Comparison of ENCODE assay signal across 8 mouse cellular contexts in the genomic region with DNA sequence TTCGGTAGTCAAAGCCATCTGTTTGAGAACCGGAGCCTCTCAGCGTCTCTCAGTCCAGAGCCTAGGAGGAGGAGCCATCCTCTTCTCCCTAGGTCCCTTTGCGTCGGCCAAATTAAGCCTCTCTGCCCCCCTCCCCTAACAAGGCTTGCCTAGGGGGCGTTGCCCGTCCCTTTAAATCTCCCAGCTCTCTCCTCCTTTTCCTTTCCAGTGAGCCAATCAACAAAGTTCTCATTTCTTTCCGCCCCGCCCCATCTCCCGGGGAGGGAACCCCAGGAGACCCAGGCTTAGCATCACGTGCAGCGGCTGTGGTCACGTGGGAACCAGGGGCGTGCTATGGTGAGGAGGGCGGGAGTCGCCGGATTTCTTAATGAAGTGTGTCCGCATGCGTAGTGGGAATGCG. TPM values are rescaled to one million over a fixed set of nuclear protein-coding genes. Genes with fewer than 3 reads are reported as not detected.
A peak's percentile ranks its signal among the peaks of the same experiment; 100 is the strongest.
DNase-seq lines count a peak whose midpoint lies in the region; ATAC-seq and TF ChIP-seq lines count a peak whose summit lies in the region.

No protein-coding gene starts in this region.

- H3K4me1 ChIP-seq in E14TG2a.4 (replicated peaks; ENCODE audit: low read depth, low read length) = peaks cover 25% of the 10 kb centered on the region
- H3K4me1 ChIP-seq in intestine, postnatal 0 days (replicated peaks; ENCODE audit: control insufficient read depth, insufficient read depth, low read length) = no peaks in the 10 kb centered on the region

- H3K4me2 ChIP-seq in intestine, postnatal 0 days (replicated peaks; ENCODE audit: low read depth) = peak overlapping the region; percentile 40; the same call in 1 of the 2 replicates

- peaks cover 88% of the 10 kb centered on the region for H3K27me3 ChIP-seq in E14TG2a.4 (ENCODE audit: insufficient read depth, low read length)
- H3K27me3 ChIP-seq in intestine, postnatal 0 days (replicated peaks; ENCODE audit: control insufficient read depth, insufficient read depth, low read length) = peaks cover 95% of the 10 kb centered on the region

- no peaks in the 10 kb centered on the region for H3K9me3 ChIP-seq in E14TG2a.4 (ENCODE audit: low read length)
- no peaks in the 10 kb centered on the region for H3K9me3 ChIP-seq in intestine, postnatal 0 days (ENCODE audit: control insufficient read depth)

- WGBS in intestine, postnatal 0 days = under 1% methylated on average over 20 of the region's 20 CpGs

- H3K27ac ChIP-seq in intestine, postnatal 0 days (ENCODE audit: low read depth, low read length) = no peak overlapping the region

- H3K36me3 ChIP-seq in E14TG2a.4 (ENCODE audit: insufficient read depth, low read length) = no peaks in the 10 kb centered on the region
- H3K36me3 ChIP-seq in intestine, postnatal 0 days (ENCODE audit: control insufficient read depth, insufficient read depth) = no peaks in the 10 kb centered on the region

- peak overlapping the region; percentile 68 for H3K4me3 ChIP-seq in E14TG2a.4 (replicated peaks; ENCODE audit: low read length)
- peak overlapping the region; percentile 17 for H3K4me3 ChIP-seq in intestine, postnatal 0 days (ENCODE audit: low read depth, low read length)

- DNase-seq in embryo, embryonic 10 days (ENCODE audit: low spot score) = peak; percentile 91
- peak; percentile 96 for DNase-seq in heart, adult 11 months
- DNase-seq in lung, postnatal 4 days = peak; percentile 35 to 56
- DNase-seq in testis, postnatal 14 days (ENCODE audit: low spot score) = peak; percentile 88
- no peak for DNase-seq in layer of hippocampus, adult 9-11 months

- no peak overlapping the region for H3K9ac ChIP-seq in intestine, postnatal 0 days (ENCODE audit: low read depth, low read length)

- ATAC-seq in intestine, postnatal 0 days = 0 out of 2 replicates have a peak, but pooled peaks have one; percentile 38
- no peak for ATAC-seq in cerebellum, adult (ENCODE audit: insufficient number of reproducible peaks, low FRiP score, low TSS enrichment)

- no peak for TF ChIP-seq CTCF in E14TG2a.4 (conservative IDR thresholded peaks at IDR 0.05; ENCODE audit: low read length)
- TF ChIP-seq CTCF in intestine, postnatal 0 days (IDR thresholded peaks at IDR 0.05; ENCODE audit: low read depth) = no peak

RNA-seq across cellular contexts. Expression of a gene that starts 0.3 kb away (rescaled TPM):
- polyA plus RNA-seq in intestine, postnatal 0 days (2015; fragmentation: Nextera tagmentation; extraction: Ambion mirVana) = not detected in 2 replicates

RNA-seq across cellular contexts. Expression of a gene that starts 15.9 kb away (rescaled TPM):
- not detected in 2 replicates for polyA plus RNA-seq in intestine, postnatal 0 days (2015; fragmentation: Nextera tagmentation; extraction: Ambion mirVana)

RNA-seq across cellular contexts. Expression of a gene that starts 33.6 kb away (rescaled TPM):
- not detected in 2 replicates for polyA plus RNA-seq in intestine, postnatal 0 days (2015; fragmentation: Nextera tagmentation; extraction: Ambion mirVana)

RNA-seq across cellular contexts. Expression of a gene that starts 46.0 kb away (rescaled TPM):
- 0.25 TPM in 1 of 2 replicates, not detected in the other for polyA plus RNA-seq in intestine, postnatal 0 days (2015; fragmentation: Nextera tagmentation; extraction: Ambion mirVana)

RNA-seq across cellular contexts. Expression of a gene that starts 46.6 kb away (rescaled TPM):
- 3.4 and 3.9 TPM in 2 replicates for polyA plus RNA-seq in intestine, postnatal 0 days (2015; fragmentation: Nextera tagmentation; extraction: Ambion mirVana)
